Mouse (Mus musculus) adrenal gland, postnatal 4 days (tissue): ENCODE measurements around the gene Cacnb2. TPM values are rescaled to one million over a fixed set of nuclear protein-coding genes. Genes with fewer than 3 reads are reported as not detected.

Experiments
- DNase-seq, 2 experiments: peaks; one replicate each; pipeline ENCODE4 v3.0.0; 2021 to 2022; ENCODE audit warnings: low spot score in 2 of 2, mixed read lengths in 2 of 2
- long read RNA-seq, 2 experiments: library from polyadenylated mRNA; stranded (forward); transcript quantifications; one replicate each; pipeline ENCODE4 v2.0.0; 2021
- total RNA-seq, 2 experiments: library from RNA; stranded (reverse); gene quantifications; 2 replicates each; pipeline ENCODE4 v1.2.3; 2021

Gene Cacnb2
- 10 to 100 TPM; 58.6 to 61.6 TPM for total RNA-seq
- long read RNA-seq, experiment 1, partial matches to known transcripts = 1 of 3 reads
- long read RNA-seq, experiment 1, other reads (novel, unspliced or antisense) = 2 of 3 reads
- long read RNA-seq, experiment 2, partial matches to known transcripts = 4 of 12 reads
- long read RNA-seq, experiment 2, other reads (novel, unspliced or antisense) = 6 of 12 reads

DNA sequence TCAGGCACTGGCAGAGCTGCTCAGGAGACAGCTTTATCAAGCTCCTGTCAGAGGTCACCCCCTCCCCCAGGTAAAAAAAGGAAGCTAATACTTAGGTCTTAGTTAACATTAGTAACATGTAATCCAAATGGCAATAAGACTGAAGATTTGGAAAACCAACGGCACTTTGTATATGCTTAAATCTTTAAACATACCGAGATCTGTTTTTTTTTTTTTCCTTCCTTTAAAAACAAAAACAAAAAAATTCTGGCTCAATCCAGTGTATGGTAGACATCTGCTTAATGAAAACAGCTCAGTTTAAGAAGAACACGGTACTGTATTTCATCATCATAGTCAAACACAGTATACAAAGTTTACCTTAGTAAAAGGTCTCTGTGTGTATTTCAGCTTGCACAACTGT is at the start of gene Cacnb2:
Gene Cacnb2 (plus strand): TSS at position 301 of the 400 bp plus-strand sequence.
- DNase-seq = no peak

DNA sequence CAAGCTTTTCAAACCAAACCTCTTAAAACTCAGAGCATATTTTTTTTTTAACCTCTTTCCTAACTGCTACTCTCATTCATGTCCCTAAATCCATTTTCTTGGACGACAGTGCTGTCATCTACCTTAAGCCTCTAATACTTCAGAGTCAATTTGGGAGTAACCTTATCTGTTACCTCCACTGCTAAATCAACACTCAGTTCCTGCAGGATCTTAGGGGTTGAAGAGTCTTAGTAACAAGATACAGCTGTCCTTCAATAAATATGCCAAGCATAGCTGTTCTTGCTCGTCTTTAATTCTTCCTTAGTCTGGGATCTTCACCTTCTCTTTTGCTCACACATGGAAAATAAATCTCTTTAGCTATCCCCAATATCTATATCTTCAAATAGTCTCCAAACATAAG is 34.9 kb upstream of the Cacnb2 start:
- DNase-seq = no peak

- no peak for DNase-seq
These were observed 31.6 kb upstream of the Cacnb2 start for GRCm38 (mm10) chr2:14571300-14571699.

GRCm38 (mm10) chr2:14589541-14589940 is 13.3 kb upstream of the Cacnb2 start:
- DNase-seq = no peak

- DNase-seq = no peak
These were observed 4.9 kb upstream of the Cacnb2 start for GRCm38 (mm10) chr2:14597909-14598563.

GRCm38 (mm10) chr2:14603784-14604781 is 1.2 kb downstream of the Cacnb2 start:
- DNase-seq = peak; percentile 53 to 60

- peak in 1 of 2 experiments; percentile 15 for DNase-seq
These were observed 1.9 kb downstream of the Cacnb2 start for GRCm38 (mm10) chr2:14604791-14605190.

- no peak for DNase-seq
These were observed 2.3 kb downstream of the Cacnb2 start for GRCm38 (mm10) chr2:14605207-14605606.

- DNase-seq = no peak
These were observed 5.7 kb downstream of the Cacnb2 start for GRCm38 (mm10) chr2:14608606-14609005.

- DNase-seq = no peak
These were observed 9.8 kb downstream of the Cacnb2 start for GRCm38 (mm10) chr2:14612705-14613104.

DNA sequence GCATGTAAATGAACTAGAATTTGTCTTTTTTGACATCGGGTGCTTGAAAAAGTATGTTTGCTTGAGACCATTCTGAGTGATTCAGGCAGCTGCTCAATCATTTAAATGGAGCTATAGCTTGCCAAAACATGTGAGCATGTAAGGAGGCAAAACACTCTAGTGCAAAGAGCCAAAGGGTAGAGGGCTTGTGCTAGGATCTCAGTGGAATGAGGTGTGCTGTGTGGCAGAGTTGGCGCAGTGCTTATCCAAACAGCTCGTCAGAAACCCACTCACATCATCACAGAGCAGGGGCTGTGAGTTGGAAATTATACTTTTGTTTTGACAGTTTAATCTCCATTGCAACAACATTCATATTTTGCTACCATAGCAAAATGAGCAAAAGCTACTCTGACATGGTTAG is 13.5 kb downstream of the Cacnb2 start:
- DNase-seq = no peak

GRCm38 (mm10) chr2:14620120-14620853 is 17.4 kb downstream of the Cacnb2 start:
- DNase-seq = no peak

- DNase-seq = no peak
These were observed 18.0 kb downstream of the Cacnb2 start for GRCm38 (mm10) chr2:14620891-14621290.

DNA sequence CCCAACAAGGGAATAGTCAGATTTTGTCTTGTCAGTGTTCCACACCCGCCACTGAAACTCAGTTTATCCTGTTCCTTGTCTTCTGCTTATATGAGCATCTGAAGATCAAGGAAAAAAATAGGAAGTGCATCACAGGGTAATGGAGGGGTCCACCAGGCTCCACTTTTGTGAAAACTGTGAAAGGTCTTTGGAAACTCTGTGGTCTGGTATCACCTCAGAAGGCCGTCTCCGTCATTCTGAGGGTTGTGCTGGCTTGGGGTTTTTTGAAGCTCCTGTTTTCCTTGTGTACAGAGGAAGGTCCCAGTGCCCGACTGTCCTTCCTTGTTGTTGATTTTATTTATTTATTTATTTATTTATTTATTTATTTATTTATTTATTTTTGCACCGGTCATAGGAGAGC is 20.9 kb downstream of the Cacnb2 start:
- DNase-seq = no peak

DNA sequence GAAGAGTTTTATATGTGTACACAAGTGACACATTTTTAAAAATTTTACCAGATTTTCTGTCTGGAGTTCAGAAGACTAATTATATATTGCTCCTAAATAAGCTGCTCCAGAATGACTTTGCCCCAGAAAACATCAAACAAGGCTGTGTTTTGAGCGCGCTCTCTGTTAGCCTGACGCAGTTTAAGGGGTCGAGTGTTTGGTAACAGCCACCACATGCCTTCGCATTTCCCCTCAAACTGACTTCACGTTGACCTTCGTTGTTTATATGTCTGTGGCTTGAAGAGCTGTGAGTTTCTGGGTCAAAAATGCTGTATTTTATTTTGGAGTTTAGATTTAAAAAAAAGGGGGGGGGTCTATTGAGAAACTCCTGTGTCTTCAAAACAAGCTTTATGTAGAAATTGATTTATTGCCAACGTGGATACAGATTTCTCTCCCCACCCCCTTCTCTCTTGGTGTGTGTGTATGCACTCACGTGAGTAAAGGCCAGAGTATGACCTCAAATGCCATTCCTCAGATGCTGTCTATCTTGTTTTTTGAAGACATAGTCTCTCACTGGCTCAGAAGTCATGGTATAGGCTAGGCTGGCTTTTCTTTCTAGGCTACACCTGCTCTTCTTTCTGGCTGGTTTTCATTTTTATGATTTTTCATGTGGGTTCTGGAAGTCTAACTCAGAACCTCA is 27.1 kb downstream of the Cacnb2 start:
- no peak for DNase-seq

DNA sequence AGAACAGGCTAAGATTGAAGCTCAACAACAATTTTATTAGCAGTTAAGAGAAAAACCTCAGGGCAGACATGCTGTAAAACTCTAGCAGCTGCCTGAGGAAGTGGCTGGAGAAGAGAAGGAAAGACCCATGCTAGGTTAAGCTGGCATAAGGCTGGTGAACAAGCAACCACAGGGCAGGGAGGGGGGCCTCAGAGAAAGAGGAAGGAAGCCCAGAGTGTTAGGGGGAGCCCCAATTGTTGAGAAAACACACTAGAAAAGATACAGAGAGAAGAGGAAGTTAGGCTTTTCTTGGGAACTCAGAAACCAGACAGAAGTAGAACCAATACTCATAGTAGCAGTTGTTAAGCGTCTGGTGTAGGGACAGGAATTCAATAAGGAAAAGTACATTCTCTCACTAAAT is 28.7 kb downstream of the Cacnb2 start:
- DNase-seq = no peak

GRCm38 (mm10) chr2:14633202-14633601 is 30.3 kb downstream of the Cacnb2 start:
- DNase-seq = no peak

- DNase-seq = no peak
These were observed 36.4 kb downstream of the Cacnb2 start for GRCm38 (mm10) chr2:14639266-14639665.

DNA sequence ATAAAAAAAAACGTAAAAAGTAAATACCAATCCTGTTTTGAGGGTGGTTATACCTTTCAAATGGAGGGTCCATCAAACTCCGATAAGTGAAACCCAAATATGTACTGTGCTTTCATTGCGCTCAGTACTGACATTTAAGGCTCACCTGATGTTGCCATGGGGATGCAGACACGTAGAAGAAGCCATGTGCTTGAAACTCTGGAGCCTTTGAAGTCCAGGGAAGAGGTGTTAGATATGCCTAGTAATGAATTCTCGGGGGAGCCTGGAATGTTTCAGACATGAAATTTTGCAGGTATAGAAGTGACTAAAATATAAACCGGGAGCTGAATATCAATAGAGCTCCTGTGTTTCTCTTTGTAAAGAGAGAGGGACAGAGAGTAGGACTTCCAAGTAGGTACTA is 37.0 kb downstream of the Cacnb2 start:
- DNase-seq = no peak

GRCm38 (mm10) chr2:14641040-14641439 is 38.2 kb downstream of the Cacnb2 start:
- no peak for DNase-seq

DNA sequence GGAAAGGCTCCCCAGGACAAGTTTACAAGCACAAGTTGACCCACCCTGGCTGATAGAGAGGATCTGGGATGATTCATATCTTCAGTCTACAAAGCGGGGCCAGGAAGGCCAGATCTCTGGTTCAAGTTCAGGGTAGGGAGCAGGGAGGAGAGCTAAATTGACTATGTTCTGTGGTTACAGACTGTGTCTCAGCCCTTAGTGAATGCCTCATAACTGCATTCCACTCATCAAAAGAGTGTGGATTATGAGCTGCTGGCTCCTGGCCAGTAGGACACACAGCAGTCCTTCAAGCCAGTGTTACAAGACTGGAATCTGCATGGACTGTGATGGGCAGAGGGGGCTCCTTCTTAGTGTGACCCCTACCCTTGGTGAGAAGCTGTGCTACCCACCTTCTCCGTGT is 48.4 kb downstream of the Cacnb2 start:
- no peak for DNase-seq
